Mouse (Mus musculus) cerebellum, adult 18-20 months (tissue): ENCODE data around the gene Arpc2.

ENCODE experiments used
- DNase-seq, 2 experiments: peaks; one replicate each; pipeline ENCODE4 v3.0.0; 2021

The Arpc2 gene

DNA sequence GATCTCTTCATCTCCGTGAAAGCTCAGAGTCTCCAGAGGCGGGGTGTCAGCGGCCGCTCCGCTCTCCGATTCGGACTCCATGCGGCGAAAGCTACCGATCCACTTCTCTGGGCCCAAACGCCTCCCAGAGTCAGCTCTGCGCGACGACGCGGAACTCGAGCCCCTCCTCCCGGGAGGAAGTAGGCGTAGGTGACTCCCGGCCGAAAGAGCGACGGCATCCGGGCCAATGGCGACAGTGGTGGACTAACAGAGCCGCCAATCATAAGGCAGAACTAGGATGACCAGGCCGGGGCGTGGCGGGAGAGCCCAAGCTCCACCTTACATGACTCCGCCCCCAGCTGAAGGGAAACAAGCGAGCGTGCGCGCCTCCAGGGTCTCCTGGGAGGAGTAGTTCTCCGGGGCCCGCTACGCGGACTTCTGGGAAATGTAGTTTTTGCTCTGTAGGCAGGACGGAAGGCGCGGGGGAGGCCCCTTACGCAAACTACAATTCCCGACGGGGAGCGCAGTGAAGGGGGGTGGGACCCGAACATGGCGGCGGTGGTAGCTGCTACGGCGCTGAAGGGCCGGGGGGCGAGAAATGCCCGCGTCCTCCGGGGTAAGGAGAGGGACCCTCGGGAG, 48.8 kb downstream of the Arpc2 start, which contains the start of the genes Aamp and Pnkd:
TSS of gene Aamp (minus strand) at position 196 of the 618 bp plus-strand sequence.
TSS of gene Pnkd (plus strand) at position 388 of the 618 bp plus-strand sequence.
- DNase-seq, result peak; percentile 99 to 100

- DNase-seq, result no peak
These were observed 49.5 kb downstream of the Arpc2 start for GRCm38 (mm10) chr1:74285212-74286010.

DNA sequence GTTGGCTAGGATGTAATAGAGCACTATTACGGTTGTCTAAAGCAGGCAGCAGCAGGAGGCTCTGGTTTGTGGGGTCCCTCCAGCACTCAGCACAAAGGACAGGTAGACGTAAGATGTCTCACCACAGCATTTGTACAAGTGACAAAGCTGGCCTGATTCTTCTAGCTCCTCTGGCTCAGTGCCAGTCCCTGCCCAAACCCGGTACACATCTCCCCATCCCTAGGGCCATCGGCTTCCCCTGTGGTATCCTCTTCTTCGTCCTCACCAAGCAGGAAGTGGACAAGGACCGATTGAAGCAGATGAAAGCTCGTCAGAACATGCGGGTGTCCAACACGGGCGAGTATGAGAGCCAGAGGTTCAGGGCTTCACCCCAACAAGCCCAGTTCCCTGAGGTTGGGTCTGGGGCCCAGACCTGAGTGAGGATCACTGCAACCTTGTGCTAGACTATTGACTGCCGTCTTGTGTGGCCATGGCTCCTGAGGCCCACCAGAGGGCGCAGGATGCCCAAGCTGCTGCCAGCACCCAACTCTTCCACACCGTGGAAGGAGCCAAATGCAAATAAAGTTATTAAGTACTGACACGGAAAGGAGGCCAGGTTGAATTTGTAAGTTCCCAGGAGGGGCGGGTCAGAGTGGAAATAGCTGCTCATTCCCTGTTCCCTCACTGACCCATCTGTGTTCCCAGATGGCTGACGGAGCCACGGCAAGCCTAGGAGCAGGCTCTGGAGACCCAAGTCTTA, 51.2 kb downstream of the Arpc2 start:
- peak; percentile 48 to 57 for DNase-seq

DNA sequence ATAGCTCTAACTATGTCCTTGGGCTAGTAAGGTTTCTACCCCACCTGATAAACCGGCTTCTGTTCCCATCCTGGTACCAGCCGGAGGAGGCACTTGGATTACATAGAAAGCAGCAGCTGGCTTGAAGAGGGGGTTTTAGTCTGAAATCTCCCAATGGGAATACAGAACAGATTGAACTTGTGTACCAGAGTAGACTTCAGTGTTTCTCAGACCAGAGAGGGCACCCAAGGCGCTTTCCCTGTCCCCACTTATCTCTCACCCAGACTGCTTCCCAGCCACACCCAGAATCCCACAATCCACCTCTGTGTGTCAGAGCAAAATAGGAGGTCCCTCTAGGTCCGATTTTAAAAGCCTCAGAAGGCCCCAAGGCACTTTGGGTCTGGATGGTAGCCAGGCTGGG, 52.4 kb downstream of the Arpc2 start:
- peak in 1 of 2 experiments; percentile 10 for DNase-seq

DNA sequence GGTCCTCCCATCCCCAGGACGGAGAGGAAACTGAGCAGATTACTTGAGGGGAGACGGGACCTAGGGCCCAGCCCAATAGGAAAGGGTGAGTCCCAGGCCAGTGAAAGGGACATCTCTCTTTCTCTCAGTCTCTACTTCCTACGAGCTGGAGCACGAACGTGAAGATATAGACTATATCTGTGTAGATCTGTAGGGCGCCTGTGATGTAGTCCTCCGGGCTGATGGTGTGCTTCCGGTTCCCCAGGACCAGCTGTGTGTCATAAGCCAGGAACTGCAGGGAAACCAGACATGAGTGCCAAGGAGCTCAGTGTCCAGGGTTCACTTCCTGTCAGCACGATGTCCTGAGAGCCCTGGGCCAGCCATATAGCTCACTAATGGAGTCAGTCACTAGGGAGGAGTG, 53.4 kb downstream of the Arpc2 start:
- DNase-seq, result no peak

- no peak for DNase-seq
These were observed 53.9 kb downstream of the Arpc2 start for GRCm38 (mm10) chr1:74289740-74290139.

- peak; percentile 43 to 50 for DNase-seq
These were observed 54.3 kb downstream of the Arpc2 start for GRCm38 (mm10) chr1:74290141-74290540.

- no peak for DNase-seq
These were observed 56.6 kb downstream of the Arpc2 start for GRCm38 (mm10) chr1:74292331-74293020.

- DNase-seq, result no peak
These were observed 57.5 kb downstream of the Arpc2 start for GRCm38 (mm10) chr1:74293306-74293960.

DNA sequence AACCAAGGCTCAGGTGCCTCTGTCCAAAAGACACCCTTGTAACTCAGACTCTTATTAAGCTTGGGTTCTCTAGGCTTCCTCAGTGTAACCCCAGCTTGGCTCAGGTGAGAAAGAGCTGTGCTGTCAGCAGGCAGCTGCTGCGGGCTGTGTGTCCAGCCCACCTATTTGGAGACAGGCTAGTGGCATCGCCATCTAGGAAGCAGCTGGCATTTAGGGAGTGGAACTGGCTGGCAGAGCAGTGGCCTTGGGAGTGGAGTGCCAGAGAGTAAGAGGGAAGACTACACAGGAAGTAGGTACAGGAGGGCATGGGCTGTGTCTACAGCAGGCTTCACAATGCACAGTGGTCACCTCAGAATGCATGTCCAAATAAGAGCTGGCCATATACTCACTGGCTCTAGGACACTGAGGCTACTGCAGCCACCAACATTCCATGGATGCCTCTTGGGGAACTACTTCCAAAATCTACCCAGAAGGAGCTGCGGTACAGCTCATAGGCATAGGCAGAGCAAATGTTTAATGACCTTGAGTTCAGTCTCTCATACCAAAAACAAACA, 58.3 kb downstream of the Arpc2 start:
- peak in 1 of 2 experiments; percentile 11 for DNase-seq

DNA sequence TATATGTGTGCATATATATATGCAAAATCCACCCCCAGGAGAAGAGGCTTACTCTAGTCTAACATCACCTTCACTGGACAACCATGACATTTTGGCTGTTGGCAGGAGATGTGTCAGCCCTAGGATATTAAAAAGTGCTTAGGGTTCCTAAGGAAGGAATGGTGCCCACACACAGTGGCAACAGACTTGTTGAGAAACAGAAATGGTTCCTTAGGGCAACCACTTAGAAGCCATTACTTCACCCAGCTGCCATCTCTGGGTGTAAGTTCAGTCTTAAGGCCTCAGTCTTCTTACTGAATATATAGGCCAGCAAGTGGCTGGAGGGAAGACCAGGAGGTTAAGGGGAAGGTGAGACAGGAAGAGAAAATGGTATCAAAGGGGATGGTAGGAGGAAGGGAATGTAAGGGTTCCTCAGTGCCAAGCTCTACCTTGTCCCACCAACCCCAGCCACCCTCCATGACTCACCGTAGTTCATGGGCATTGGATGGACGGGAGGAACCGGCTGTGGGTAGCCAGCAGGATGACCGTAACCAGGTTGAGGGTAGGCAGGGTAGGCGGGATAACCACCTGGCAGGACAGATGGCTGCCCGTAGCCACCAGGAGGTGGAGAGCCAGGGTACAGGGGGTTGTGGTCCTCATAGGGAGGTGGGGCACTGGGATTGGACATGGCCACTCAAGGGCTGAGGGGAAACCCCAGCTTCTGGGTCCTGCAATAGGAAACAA, 59.0 kb downstream of the Arpc2 start:
- DNase-seq, result peak in 1 of 2 experiments; percentile 52

- DNase-seq, result peak; percentile 84 to 90
These were observed 59.7 kb downstream of the Arpc2 start for GRCm38 (mm10) chr1:74295456-74296171.

DNA sequence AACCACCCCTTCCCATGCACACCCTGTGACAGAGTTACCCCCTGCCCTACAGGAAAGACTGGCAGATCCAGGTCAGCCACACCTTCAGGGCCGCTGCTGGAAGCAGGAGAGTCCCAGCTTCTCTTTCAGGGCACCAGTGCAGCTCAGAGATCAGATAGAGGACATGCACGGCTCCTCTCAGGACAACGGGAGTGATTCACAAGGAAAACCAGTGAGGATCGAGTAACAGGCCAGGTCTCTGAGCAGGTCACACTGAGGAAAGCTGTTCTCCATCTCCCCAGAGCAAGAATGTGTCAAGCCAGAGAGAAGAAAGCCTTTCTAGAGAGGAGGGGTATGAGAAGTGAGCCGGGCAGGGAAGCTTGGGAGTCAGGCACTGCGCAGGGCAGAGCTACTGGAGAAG, 60.6 kb downstream of the Arpc2 start:
- peak in 1 of 2 experiments; percentile 33 for DNase-seq

GRCm38 (mm10) chr1:74297269-74297668, 61.4 kb downstream of the Arpc2 start:
- peak in 1 of 2 experiments; percentile 10 for DNase-seq

DNA sequence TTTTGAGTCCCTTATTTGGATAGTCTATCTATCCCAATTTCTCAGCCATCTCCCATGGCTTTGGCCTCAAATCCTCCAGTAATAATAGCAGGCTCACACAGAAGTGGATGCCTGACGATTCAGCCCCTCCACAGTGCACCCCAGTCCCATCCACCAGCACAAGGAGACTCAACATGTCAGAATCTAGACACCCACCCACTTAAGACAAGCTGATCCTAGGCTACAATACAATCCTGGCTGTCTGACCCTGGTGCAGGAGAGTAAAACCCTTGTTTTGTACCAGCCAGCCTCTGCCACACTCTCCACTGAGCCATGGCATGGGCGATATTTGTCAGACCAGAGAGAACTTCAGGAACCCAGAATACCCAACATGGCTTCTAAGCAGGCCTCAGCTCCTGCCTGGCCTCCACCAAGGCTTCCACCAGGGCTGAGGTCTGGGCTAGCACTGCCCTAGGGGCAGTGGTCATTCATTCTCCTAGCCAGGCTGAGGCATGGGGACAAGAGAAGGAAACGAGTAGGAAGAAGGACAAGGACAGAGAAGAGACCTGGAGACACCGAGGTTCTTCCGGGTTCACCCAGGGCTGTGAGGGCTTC, 62.4 kb downstream of the Arpc2 start:
- peak in 1 of 2 experiments; percentile 10 for DNase-seq

GRCm38 (mm10) chr1:74298996-74299395, 63.1 kb downstream of the Arpc2 start:
- peak; percentile 61 to 69 for DNase-seq

GRCm38 (mm10) chr1:74300347-74301110, 64.6 kb downstream of the Arpc2 start:
- no peak for DNase-seq

DNA sequence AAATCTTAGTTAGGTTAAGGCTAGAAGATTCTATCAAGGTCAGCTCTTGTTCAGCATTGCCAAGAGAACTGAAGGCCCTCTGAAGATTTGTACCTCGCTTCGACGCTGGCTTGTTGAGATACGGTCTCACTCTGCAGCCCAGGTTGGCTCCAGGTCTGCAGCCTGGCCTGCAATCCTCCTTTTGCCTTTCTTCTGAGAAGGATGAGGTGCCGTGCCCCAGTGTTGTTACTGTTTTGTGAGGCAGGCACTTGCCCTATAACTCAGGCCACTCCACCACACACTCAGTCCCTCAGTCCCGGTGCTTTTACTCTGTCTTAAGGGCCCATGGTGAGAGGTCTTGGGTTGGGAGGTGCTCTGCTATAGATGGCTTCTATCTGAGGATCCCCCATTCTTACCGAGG, 66.3 kb downstream of the Arpc2 start:
- no peak for DNase-seq

GRCm38 (mm10) chr1:74302835-74303234, 67.0 kb downstream of the Arpc2 start:
- peak in 1 of 2 experiments; percentile 33 for DNase-seq
